23 mouse cellular contexts compared by ENCODE assay signal in the genomic region with DNA sequence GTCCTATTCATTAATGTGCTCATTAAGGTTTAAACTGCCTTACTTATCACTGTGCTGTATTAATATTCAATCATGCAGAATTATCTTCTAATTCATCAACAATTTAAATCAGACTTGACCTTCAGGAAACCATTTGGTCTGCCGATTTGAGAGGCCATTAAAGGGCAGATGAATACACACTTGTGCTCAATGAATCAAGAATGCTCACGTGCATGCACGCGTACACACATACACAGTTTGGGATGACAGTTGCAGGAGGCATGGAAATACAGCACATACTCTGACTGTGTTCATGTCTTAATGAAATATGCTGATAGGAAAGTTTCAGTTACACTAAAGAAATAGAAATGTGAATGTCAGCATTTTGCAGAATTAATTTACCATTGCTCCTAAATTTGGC.
"Had no signal": no experiment of that assay in that cellular context is flagged by ENCODE, and none has a peak within 500 bp of the region (broad histone marks: within the 10 kb centered on the region; RNA-seq: fewer than 3 reads in every experiment).

No protein-coding gene starts in this region.

- H3K4me2 ChIP-seq: kidney, embryonic 15.5 days; limb, embryonic 12.5 days; limb, embryonic 15.5 days; liver, embryonic 11.5 days; lung, embryonic 14.5 days; midbrain, embryonic 11.5 days; neural tube, embryonic 12.5 days; neural tube, embryonic 15.5 days had no signal

- DNase-seq: kidney, adult 8-10 months; kidney, postnatal 10 days; kidney, postnatal 36 days; left cerebral cortex, postnatal 4 days; liver, postnatal 0 days; lung, embryonic 14.5 days; lung, postnatal 36 days; right cerebral cortex, adult 18-20 months; right cerebral cortex, postnatal 14 days; right cerebral cortex, postnatal 4 days; thymus, adult 2 months; thymus, postnatal 14 days; thymus, postnatal 4 days had no signal

- H3K9ac ChIP-seq: kidney, embryonic 15.5 days; limb, embryonic 12.5 days; limb, embryonic 15.5 days; liver, embryonic 14.5 days; liver, postnatal 0 days; lung, embryonic 14.5 days; neural tube, embryonic 12.5 days; neural tube, embryonic 15.5 days had no signal

- H3K27me3 ChIP-seq: kidney, embryonic 15.5 days; limb, embryonic 12.5 days; limb, embryonic 15.5 days; neural tube, embryonic 12.5 days; neural tube, embryonic 15.5 days had no signal

- H3K4me1 ChIP-seq: kidney, embryonic 15.5 days; limb, embryonic 12.5 days; limb, embryonic 15.5 days; neural tube, embryonic 15.5 days had no signal

- ATAC-seq: liver, postnatal 0 days; lung, postnatal 0 days had no signal

- H3K36me3 ChIP-seq: kidney, embryonic 15.5 days; limb, embryonic 12.5 days; limb, embryonic 15.5 days; neural tube, embryonic 12.5 days; neural tube, embryonic 15.5 days had no signal

- H3K9me3 ChIP-seq: kidney, embryonic 15.5 days; limb, embryonic 12.5 days; limb, embryonic 15.5 days; neural tube, embryonic 12.5 days; neural tube, embryonic 15.5 days had no signal

- H3K4me3 ChIP-seq: kidney, embryonic 15.5 days; limb, embryonic 12.5 days; limb, embryonic 15.5 days; neural tube, embryonic 12.5 days; neural tube, embryonic 15.5 days had no signal

- H3K27ac ChIP-seq: kidney, embryonic 15.5 days; limb, embryonic 12.5 days; limb, embryonic 15.5 days; liver, embryonic 14.5 days; neural tube, embryonic 12.5 days; neural tube, embryonic 15.5 days; stomach, postnatal 0 days had no signal
